Mouse (Mus musculus): Measurements from ENCODE around the gene Fmc1.

DNA sequence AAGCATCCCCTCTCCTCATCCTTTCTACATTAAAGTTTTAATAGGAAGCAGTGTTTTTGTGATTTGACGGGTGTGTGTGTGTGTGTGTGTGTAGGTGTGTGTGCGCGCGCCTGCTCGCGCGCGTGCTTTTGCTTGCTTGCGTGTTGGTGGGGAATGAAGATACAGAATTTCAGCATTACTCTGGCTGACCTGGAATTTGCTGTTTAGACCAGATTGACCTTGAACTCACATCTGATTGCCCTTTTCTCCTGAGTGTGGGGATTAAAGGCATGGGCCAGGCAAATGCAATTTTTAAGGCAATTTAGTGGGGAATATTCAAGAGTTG is 2.0 kb downstream of the Fmc1 start:
- TF ChIP-seq POLR2A (IDR thresholded peaks at IDR 0.05; ENCODE audit: insufficient read length, low read depth): no peak
- no peak for TF ChIP-seq E2F4 (IDR thresholded peaks at IDR 0.05; ENCODE audit: insufficient read depth)
- TF ChIP-seq CEBPB (IDR thresholded peaks at IDR 0.05; ENCODE audit: insufficient read depth, poor library complexity, severe bottlenecking): no peak
- TF ChIP-seq POLR2AphosphoS2 (IDR thresholded peaks at IDR 0.05; ENCODE audit: insufficient read length, low read depth): no peak
- TF ChIP-seq MYOD1 (IDR thresholded peaks at IDR 0.05; ENCODE audit: control insufficient read depth in 1 of 3, insufficient read length in 2 of 3, low read depth in 2 of 3): no peak
- no peak for TF ChIP-seq REST (IDR thresholded peaks at IDR 0.05; ENCODE audit: insufficient read depth, insufficient read length)
- no peak for TF ChIP-seq USF1 (IDR thresholded peaks at IDR 0.05; ENCODE audit: low read depth)
- no peak for TF ChIP-seq TCF12 (IDR thresholded peaks at IDR 0.05; ENCODE audit: insufficient read depth, poor library complexity, severe bottlenecking)
- no peak for TF ChIP-seq MYOG (IDR thresholded peaks at IDR 0.05; ENCODE audit: control insufficient read depth in 1 of 3, insufficient read depth in 1 of 3, insufficient read length in 2 of 3, low read depth in 2 of 3)
